Mouse (Mus musculus) common myeloid progenitor, adult 5-6 weeks (primary cell): ENCODE data around the gene Gm21977. TPM values are rescaled to one million over a fixed set of nuclear protein-coding genes. Genes with fewer than 3 reads are reported as not detected.
"Not testable (repeated sequence)": the region's sequence is repeated elsewhere in the genome, so short reads cannot be mapped to it uniquely, and the experiment has no call there.

Source experiments
- ATAC-seq: replicated peaks from 2 replicates; pipeline ENCODE4 v1.8.0; 2016; ENCODE audit warnings: low read depth, mild to moderate bottlenecking, moderate TSS enrichment, inconsistent platforms; ENCODE audit not compliant: poor library complexity, severe bottlenecking
- total RNA-seq: library from RNA; stranded (forward); fragments of 200-1000, 187-1606 nt; gene quantifications from 2 replicates; pipeline ENCODE4 v1.2.3, GENCODE M21; 2017

The Gm21977 gene
- total RNA-seq = not detected in 2 replicates

GRCm38 (mm10) chr14:42853377-42853776, at the start of gene Gm21977:
Gm21977 (minus strand) TSS chr14:42853477.
- not testable (repeated sequence) for ATAC-seq

Other genes with a start within 250 kb of the Gm21977 start
- gene Gm3633, start 211.6 kb downstream of the Gm21977 start, total RNA-seq = not detected in 2 replicates
- not detected in 2 replicates for gene Gm10378, start 197.5 kb downstream of the Gm21977 start, total RNA-seq
- gene Gm3015, start 84.7 kb downstream of the Gm21977 start, total RNA-seq = not detected in 2 replicates
- gene Gm10377, start 55.5 kb downstream of the Gm21977 start, total RNA-seq = not detected in 2 replicates
- not detected in 2 replicates for gene Gm8082, start 140.1 kb upstream of the Gm21977 start, total RNA-seq
- gene Gm10376, start 162.2 kb upstream of the Gm21977 start, total RNA-seq = not detected in 2 replicates
- not detected in 2 replicates for gene Gm8094, start 223.2 kb upstream of the Gm21977 start, total RNA-seq
- not detected in 2 replicates for gene Gm8104, start 247.1 kb upstream of the Gm21977 start, total RNA-seq